Mouse (Mus musculus): ENCODE measurements around the gene Mab21l2. TPM values are rescaled to one million over a fixed set of nuclear protein-coding genes. Genes with fewer than 3 reads are reported as not detected.

The Mab21l2 gene
- polyA plus RNA-seq, 1 experiment from 2014 or later = 38.9 TPM

DNA sequence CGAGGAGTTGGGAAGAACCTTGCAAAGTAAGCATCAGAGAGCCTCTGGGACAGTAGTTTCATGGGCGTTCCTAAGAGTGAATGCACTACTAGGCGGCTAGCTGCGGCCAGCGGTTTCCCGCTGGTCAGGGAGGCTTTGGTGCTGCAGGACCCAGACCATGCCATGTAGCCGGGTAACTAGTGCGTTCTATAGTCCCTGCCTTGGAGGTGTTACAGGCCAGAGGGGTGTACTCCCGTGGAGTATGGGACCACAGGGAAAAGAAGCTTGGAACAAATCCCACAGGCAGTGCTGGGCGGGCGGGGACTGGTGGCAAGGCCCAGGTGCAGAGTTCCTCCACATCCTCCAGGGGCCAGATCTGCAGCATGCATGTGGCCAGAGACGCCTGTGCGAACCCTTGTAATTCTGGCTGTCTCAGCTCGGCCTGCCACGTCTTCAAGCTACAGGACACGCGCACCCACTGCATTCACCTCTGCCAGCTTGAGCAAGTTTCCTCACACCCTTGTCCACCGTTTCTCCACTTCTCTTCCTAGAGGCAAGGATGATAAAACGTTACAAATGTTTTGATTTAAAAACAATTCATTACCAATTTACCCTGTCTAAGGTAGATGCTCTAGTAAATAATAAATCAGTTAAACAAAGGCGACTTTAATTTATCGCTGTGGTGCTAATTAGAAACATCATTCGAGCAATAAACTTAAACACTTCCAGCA lies 2.0 kb upstream of the Mab21l2 start:
- Histone ChIP-seq H3K9me3 (ENCODE audit: control insufficient read depth) (no peaks in the 10 kb centered on the region), H3K27ac (ENCODE audit: low read depth, low read length) (peak overlapping the region; percentile 57), H3K4me1 (replicated peaks; ENCODE audit: control insufficient read depth, insufficient read depth, low read length) (no peaks in the 10 kb centered on the region), H3K36me3 (ENCODE audit: control insufficient read depth, insufficient read depth) (peaks cover 10% of the 10 kb centered on the region; the same call in 1 of the 2 replicates), H3K9ac (ENCODE audit: low read depth, low read length) (peak overlapping the region; percentile 53), H3K4me2 (replicated peaks; ENCODE audit: low read depth) (peak overlapping the region; percentile 54), H3K4me3 (ENCODE audit: low read depth, low read length) (peak overlapping the region; percentile 17), H3K27me3 (replicated peaks; ENCODE audit: control insufficient read depth, insufficient read depth, low read length) (no peaks in the 10 kb centered on the region)
- peak; percentile 45 for TF ChIP-seq CTCF (IDR thresholded peaks at IDR 0.05; ENCODE audit: low read depth)
- no peak for ATAC-seq
- WGBS = 32% methylated on average over 22 of the region's 22 CpGs

DNA sequence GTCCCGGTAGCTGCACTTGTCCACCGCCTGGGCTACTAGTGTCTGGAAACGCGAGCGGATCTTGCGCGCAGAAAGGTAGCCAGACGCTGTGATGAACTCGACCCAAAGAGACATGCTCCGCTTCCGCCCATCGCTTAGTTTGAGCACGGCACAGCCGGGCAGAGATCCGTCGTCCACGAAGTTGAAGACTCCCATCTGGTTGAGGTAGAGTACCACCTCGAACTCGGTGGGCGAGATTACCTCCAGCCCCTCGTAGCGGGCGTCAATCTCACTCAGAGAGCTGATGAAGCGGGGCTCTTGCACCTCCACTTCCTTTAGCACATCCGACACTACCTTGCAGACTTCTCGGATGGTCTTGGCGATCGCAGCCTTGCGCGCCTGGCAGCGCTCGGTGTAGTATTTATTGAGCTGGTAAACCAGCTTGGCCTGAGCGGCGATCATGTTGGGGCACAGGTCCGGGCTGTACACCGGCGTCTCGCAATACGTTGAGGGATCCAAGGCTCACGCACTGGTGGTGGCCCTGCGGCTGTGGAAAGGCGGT lies 1.1 kb downstream of the Mab21l2 start:
- no peaks in the 10 kb centered on the region for H3K27me3 ChIP-seq (replicated peaks; ENCODE audit: control insufficient read depth, insufficient read depth, low read length)
- H3K9ac ChIP-seq (ENCODE audit: low read depth, low read length) = peak overlapping the region; percentile 85
- no peaks in the 10 kb centered on the region for H3K9me3 ChIP-seq (ENCODE audit: control insufficient read depth)
- peak overlapping the region; percentile 56 for H3K4me3 ChIP-seq (ENCODE audit: low read depth, low read length)
- no peak for ATAC-seq
- H3K36me3 ChIP-seq (ENCODE audit: control insufficient read depth, insufficient read depth) = peaks cover 10% of the 10 kb centered on the region; the same call in 1 of the 2 replicates
- no peaks in the 10 kb centered on the region for H3K4me1 ChIP-seq (replicated peaks; ENCODE audit: control insufficient read depth, insufficient read depth, low read length)
- H3K4me2 ChIP-seq (replicated peaks; ENCODE audit: low read depth) = peak overlapping the region; percentile 37
- no peak for TF ChIP-seq CTCF (IDR thresholded peaks at IDR 0.05; ENCODE audit: low read depth)
- H3K27ac ChIP-seq (ENCODE audit: low read depth, low read length) = peak overlapping the region; percentile 80
- 19% methylated on average over 42 of the region's 42 CpGs for WGBS

DNA sequence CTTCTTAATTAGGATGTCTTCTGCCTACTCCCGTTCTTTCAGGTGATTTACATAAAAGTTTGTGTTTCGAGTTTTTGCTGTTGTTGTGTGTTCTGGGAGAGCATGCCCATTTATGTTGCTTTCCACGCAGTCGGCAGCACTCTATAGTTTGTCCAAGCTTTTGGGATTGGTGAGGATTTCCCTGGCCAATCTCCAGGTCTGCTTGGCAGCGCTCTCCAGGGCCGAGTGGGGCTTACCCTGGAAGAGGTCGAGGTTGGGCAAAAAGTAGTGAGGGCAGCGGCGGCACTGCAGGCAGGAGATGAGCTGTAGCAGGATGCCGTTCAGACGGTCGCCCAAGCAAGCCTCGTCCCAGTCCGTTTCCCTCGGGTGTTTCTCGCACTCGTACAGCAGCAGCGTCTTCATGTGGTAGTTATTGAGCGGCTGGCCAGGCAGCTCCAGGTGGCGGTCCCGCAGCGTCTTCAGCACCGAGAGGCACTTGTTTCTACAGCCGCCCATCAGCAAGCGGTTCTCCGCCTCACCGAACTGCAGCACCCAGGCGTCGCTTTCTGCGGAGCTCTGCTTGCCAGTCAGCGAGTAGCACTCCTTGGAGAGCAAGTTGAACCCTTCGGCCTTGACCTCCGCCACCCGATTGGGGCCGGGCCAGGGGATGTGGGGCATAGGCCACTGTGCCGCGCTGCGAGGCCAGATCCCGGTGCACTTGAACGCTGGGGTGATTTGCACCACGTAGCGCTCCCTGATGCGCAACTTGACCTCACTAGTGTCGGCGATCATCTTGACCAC lies 1.8 kb downstream of the Mab21l2 start:
- 4% methylated on average over 45 of the region's 45 CpGs for WGBS
- Histone ChIP-seq H3K27ac (ENCODE audit: low read depth, low read length) (peak overlapping the region; percentile 80), H3K4me2 (replicated peaks; ENCODE audit: low read depth) (peak overlapping the region; percentile 37), H3K9me3 (ENCODE audit: control insufficient read depth) (no peaks in the 10 kb centered on the region), H3K4me3 (ENCODE audit: low read depth, low read length) (peak overlapping the region; percentile 56), H3K9ac (ENCODE audit: low read depth, low read length) (peak overlapping the region; percentile 85), H3K27me3 (replicated peaks; ENCODE audit: control insufficient read depth, insufficient read depth, low read length) (no peaks in the 10 kb centered on the region), H3K36me3 (ENCODE audit: control insufficient read depth, insufficient read depth) (peaks cover 10% of the 10 kb centered on the region; the same call in 1 of the 2 replicates), H3K4me1 (replicated peaks; ENCODE audit: control insufficient read depth, insufficient read depth, low read length) (no peaks in the 10 kb centered on the region)
- no peak for TF ChIP-seq CTCF (IDR thresholded peaks at IDR 0.05; ENCODE audit: low read depth)
- 0 out of 2 replicates have a peak, but pooled peaks have one; percentile 9 for ATAC-seq

DNA sequence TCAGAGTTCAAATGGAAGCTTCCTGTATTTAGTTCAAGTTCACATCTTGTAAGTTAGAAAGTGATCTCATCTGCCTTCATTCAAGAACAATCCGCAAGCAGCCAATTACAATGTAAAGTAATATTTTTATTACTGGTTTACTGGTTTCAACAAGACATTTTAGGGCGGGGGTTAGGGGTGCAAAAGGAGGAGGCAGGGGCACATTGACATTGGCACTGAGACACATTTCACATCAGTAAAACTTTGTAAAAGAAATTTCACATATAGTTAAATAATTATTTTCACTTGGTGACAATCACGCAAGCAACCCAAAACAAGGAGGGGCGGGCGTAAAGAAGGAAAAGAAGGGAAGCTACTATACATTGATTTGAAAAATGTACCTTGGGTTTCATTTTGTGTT lies 2.5 kb downstream of the Mab21l2 start:
- peak overlapping the region; percentile 85 for H3K9ac ChIP-seq (ENCODE audit: low read depth, low read length)
- peaks cover 10% of the 10 kb centered on the region; the same call in 1 of the 2 replicates for H3K36me3 ChIP-seq (ENCODE audit: control insufficient read depth, insufficient read depth)
- H3K9me3 ChIP-seq (ENCODE audit: control insufficient read depth) = no peaks in the 10 kb centered on the region
- no peaks in the 10 kb centered on the region for H3K4me1 ChIP-seq (replicated peaks; ENCODE audit: control insufficient read depth, insufficient read depth, low read length)
- H3K27me3 ChIP-seq (replicated peaks; ENCODE audit: control insufficient read depth, insufficient read depth, low read length) = no peaks in the 10 kb centered on the region
- ATAC-seq = no peak
- peak overlapping the region; percentile 37; the same call in 1 of the 2 replicates for H3K4me2 ChIP-seq (replicated peaks; ENCODE audit: low read depth)
- peak overlapping the region; percentile 80 for H3K27ac ChIP-seq (ENCODE audit: low read depth, low read length)
- WGBS = 34% methylated on average over 5 of the region's 5 CpGs
- no peak for TF ChIP-seq CTCF (IDR thresholded peaks at IDR 0.05; ENCODE audit: low read depth)
- peak overlapping the region; percentile 56 for H3K4me3 ChIP-seq (ENCODE audit: low read depth, low read length)

DNA sequence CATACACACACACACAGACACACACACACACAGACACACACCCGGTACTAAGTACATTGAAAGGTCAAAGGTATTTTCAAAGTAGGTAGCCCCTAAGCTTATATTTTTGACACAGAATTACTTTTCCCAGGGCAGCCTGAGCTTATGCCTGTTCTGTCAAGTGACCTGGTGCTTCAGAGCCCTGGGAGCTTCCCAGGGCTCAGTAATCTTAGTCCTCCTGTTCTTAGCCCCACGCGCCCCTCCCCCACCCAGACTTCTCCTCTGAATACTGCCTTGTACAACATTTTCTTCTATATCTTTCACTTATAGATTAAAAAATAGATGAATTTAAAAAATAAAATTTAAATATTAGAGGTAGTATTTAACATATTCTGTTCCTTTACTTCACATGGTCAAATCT lies 3.6 kb downstream of the Mab21l2 start:
- 48% methylated on average over 3 of the region's 3 CpGs for WGBS
- 0 out of 2 replicates have a peak overlapping the region, but pooled peaks have one; percentile 9 for H3K4me2 ChIP-seq (replicated peaks; ENCODE audit: low read depth)

More for the DNA sequence above, 3.6 kb downstream of the Mab21l2 start:
- peak overlapping the region; percentile 39 for H3K4me3 ChIP-seq (ENCODE audit: low read depth, low read length)
- H3K36me3 ChIP-seq (ENCODE audit: control insufficient read depth, insufficient read depth) = peaks cover 10% of the 10 kb centered on the region; the same call in 1 of the 2 replicates
- H3K9me3 ChIP-seq (ENCODE audit: control insufficient read depth) = no peaks in the 10 kb centered on the region
- H3K27me3 ChIP-seq (replicated peaks; ENCODE audit: control insufficient read depth, insufficient read depth, low read length) = no peaks in the 10 kb centered on the region
- no peak for TF ChIP-seq CTCF (IDR thresholded peaks at IDR 0.05; ENCODE audit: low read depth)
- H3K27ac ChIP-seq (ENCODE audit: low read depth, low read length) = peak overlapping the region; percentile 42
- no peaks in the 10 kb centered on the region for H3K4me1 ChIP-seq (replicated peaks; ENCODE audit: control insufficient read depth, insufficient read depth, low read length)
- ATAC-seq = no peak
- H3K9ac ChIP-seq (ENCODE audit: low read depth, low read length) = peak overlapping the region; percentile 53
